Mouse (Mus musculus) thymus, postnatal 10 days (tissue): ENCODE data around the gene Obp2a.
"Not testable (repeated sequence)": the region's sequence is repeated elsewhere in the genome, so short reads cannot be mapped to it uniquely, and the experiment has no call there.

ENCODE experiments used
- DNase-seq, 2 experiments: peaks; one replicate each; pipeline ENCODE4 v3.0.0; 2021; ENCODE audit warnings: low spot score in 2 of 2

Obp2a gene

GRCm38 (mm10) chr2:25699743-25700142, at the start of gene Obp2a:
Obp2a (plus strand) TSS chr2:25700043.
- DNase-seq: not testable (repeated sequence)

- DNase-seq: no peak
Measured at GRCm38 (mm10) chr2:25652902-25653301, 46.9 kb upstream of the Obp2a start, which contains the start of gene Lcn8. Lcn8 (plus strand) TSS chr2:25653120.

- DNase-seq: no peak
Measured at GRCm38 (mm10) chr2:25654502-25654901, 45.3 kb upstream of the Obp2a start.

GRCm38 (mm10) chr2:25656691-25657090, 43.2 kb upstream of the Obp2a start:
- DNase-seq: no peak

- DNase-seq: no peak
Measured at GRCm38 (mm10) chr2:25657246-25657645, 42.6 kb upstream of the Obp2a start.

- no peak for DNase-seq
Measured at GRCm38 (mm10) chr2:25657652-25658051, 42.2 kb upstream of the Obp2a start, which contains the start of gene Lcn5. Lcn5 (plus strand) TSS chr2:25657952.

GRCm38 (mm10) chr2:25660279-25660678, 39.6 kb upstream of the Obp2a start:
- no peak for DNase-seq

- no peak for DNase-seq
Measured at GRCm38 (mm10) chr2:25661245-25661970, 38.4 kb upstream of the Obp2a start.

GRCm38 (mm10) chr2:25663511-25663910, 36.3 kb upstream of the Obp2a start:
- peak; percentile 54 to 77 for DNase-seq

GRCm38 (mm10) chr2:25664125-25664524, 35.7 kb upstream of the Obp2a start:
- DNase-seq: no peak

GRCm38 (mm10) chr2:25666516-25666915, 33.3 kb upstream of the Obp2a start:
- DNase-seq: no peak

GRCm38 (mm10) chr2:25676486-25676885, 23.4 kb upstream of the Obp2a start, which contains the start of gene Lcn6:
Lcn6 (plus strand) TSS chr2:25676786.
- no peak for DNase-seq

- DNase-seq: peak; percentile 62 to 68
Measured at GRCm38 (mm10) chr2:25679559-25679958, 20.3 kb upstream of the Obp2a start.

- DNase-seq: no peak
Measured at GRCm38 (mm10) chr2:25682426-25682825, 17.4 kb upstream of the Obp2a start, which contains the start of gene Lcn10. Lcn10 (plus strand) TSS chr2:25682726.

- DNase-seq: no peak
Measured at GRCm38 (mm10) chr2:25686941-25687340, 12.9 kb upstream of the Obp2a start.

GRCm38 (mm10) chr2:25694605-25695004, 5.2 kb upstream of the Obp2a start:
- DNase-seq: peak in 1 of 2 experiments; percentile 66

- DNase-seq: no peak
Measured at GRCm38 (mm10) chr2:25696951-25697350, 2.9 kb upstream of the Obp2a start.

- DNase-seq: no peak
Measured at GRCm38 (mm10) chr2:25698696-25699095, 1.1 kb upstream of the Obp2a start.

GRCm38 (mm10) chr2:25701001-25701400, 1.2 kb downstream of the Obp2a start:
- DNase-seq: no peak

- no peak for DNase-seq
Measured at GRCm38 (mm10) chr2:25703706-25704105, 3.9 kb downstream of the Obp2a start.

- DNase-seq: peak; percentile 79
Measured at GRCm38 (mm10) chr2:25706643-25707481, 7.0 kb downstream of the Obp2a start, which contains the start of gene Bmyc. Bmyc (plus strand) TSS chr2:25706739.

GRCm38 (mm10) chr2:25708121-25708520, 8.3 kb downstream of the Obp2a start:
- peak; percentile 12 to 27 for DNase-seq
